Mouse (Mus musculus): ENCODE results near the gene Ncstn. TPM values are rescaled to one million over a fixed set of nuclear protein-coding genes. Genes with fewer than 3 reads are reported as not detected.

Gene Ncstn
- polyA plus RNA-seq, 1 experiment from 2014 or later, result 75.3 TPM

GRCm38 (mm10) chr1:172018336-172019311, 64.0 kb downstream of the Ncstn start:
- ATAC-seq (replicated peaks; ENCODE audit: low FRiP score) (0 out of 2 replicates have a peak, but pooled peaks have one; percentile 18), DNase-seq (ENCODE audit: low spot score) (no peak)
- no peak overlapping the region for H3K4me3 ChIP-seq (ENCODE audit: low read depth, low read length)
- H3K4me1 ChIP-seq (replicated peaks; ENCODE audit: control insufficient read depth, insufficient read depth, low read length), result peaks cover 4% of the 10 kb centered on the region; the same call in 1 of the 2 replicates
- H3K9me3 ChIP-seq (ENCODE audit: control insufficient read depth, low read length), result no peaks in the 10 kb centered on the region
- no peak overlapping the region for H3K4me2 ChIP-seq
- WGBS, result 85% methylated on average over 9 of the region's 9 CpGs
- H3K9ac ChIP-seq (ENCODE audit: low read depth, low read length), result no peak overlapping the region
- H3K36me3 ChIP-seq (ENCODE audit: control insufficient read depth, insufficient read depth, low read length), result no peaks in the 10 kb centered on the region; the same call in 1 of the 2 replicates
- H3K27ac ChIP-seq (ENCODE audit: low read depth, low read length), result no peak overlapping the region
- H3K27me3 ChIP-seq (replicated peaks; ENCODE audit: control insufficient read depth, insufficient read depth, low read length), result no peaks in the 10 kb centered on the region

DNA sequence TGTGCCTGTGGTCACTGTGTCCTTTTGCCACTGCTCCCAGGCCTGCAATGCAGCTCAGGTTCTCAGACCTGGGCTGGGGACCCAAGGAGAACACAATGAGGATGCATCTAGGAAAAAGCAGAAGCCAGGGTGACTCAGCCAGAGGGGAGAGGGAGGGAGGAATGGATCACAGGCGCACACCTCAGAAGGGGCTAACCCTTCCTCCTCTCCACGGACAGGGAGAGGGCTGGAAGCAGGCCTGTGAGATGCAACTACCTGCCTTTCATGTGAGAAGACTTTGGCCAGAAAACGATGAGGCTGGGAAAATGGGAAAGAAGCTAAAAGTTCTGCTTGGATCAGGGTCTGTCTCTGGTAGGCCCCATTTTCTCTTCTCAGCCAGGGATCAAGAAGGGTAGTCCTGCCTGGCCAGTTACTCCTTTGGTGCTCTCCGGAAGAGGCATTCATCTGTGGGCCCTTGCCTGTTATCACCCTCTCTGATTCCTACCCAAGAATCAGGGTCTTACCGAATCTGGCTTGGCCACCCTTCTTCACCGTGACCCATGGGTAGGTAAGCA, 65.0 kb downstream of the Ncstn start:
- Histone ChIP-seq H3K9ac (ENCODE audit: low read depth, low read length) (no peak overlapping the region), H3K4me1 (replicated peaks; ENCODE audit: control insufficient read depth, insufficient read depth, low read length) (peaks cover 4% of the 10 kb centered on the region; the same call in 1 of the 2 replicates), H3K4me3 (ENCODE audit: low read depth, low read length) (no peak overlapping the region), H3K9me3 (ENCODE audit: control insufficient read depth, low read length) (no peaks in the 10 kb centered on the region), H3K27me3 (replicated peaks; ENCODE audit: control insufficient read depth, insufficient read depth, low read length) (no peaks in the 10 kb centered on the region), H3K36me3 (ENCODE audit: control insufficient read depth, insufficient read depth, low read length) (no peaks in the 10 kb centered on the region; the same call in 1 of the 2 replicates), H3K4me2 (no peak overlapping the region), H3K27ac (ENCODE audit: low read depth, low read length) (no peak overlapping the region)
- ATAC-seq (replicated peaks; ENCODE audit: low FRiP score), result no peak
- 79% methylated on average over 6 of the region's 6 CpGs for WGBS
- DNase-seq (ENCODE audit: low spot score), result no peak

GRCm38 (mm10) chr1:172016660-172017516, 65.7 kb downstream of the Ncstn start:
- no peak overlapping the region for H3K9ac ChIP-seq (ENCODE audit: low read depth, low read length)
- H3K4me2 ChIP-seq, result no peak overlapping the region
- ATAC-seq (replicated peaks; ENCODE audit: low FRiP score) (no peak), DNase-seq (ENCODE audit: low spot score) (no peak)
- 61% methylated on average over 6 of the region's 6 CpGs for WGBS
- H3K27me3 ChIP-seq (replicated peaks; ENCODE audit: control insufficient read depth, insufficient read depth, low read length), result no peaks in the 10 kb centered on the region
- no peak overlapping the region for H3K4me3 ChIP-seq (ENCODE audit: low read depth, low read length)
- no peak overlapping the region for H3K27ac ChIP-seq (ENCODE audit: low read depth, low read length)
- peaks cover 4% of the 10 kb centered on the region; the same call in 1 of the 2 replicates for H3K4me1 ChIP-seq (replicated peaks; ENCODE audit: control insufficient read depth, insufficient read depth, low read length)
- H3K36me3 ChIP-seq (ENCODE audit: control insufficient read depth, insufficient read depth, low read length), result no peaks in the 10 kb centered on the region; the same call in 1 of the 2 replicates
- H3K9me3 ChIP-seq (ENCODE audit: control insufficient read depth, low read length), result no peaks in the 10 kb centered on the region

GRCm38 (mm10) chr1:172016031-172016430, 66.6 kb downstream of the Ncstn start:
- Histone ChIP-seq H3K4me2 (no peak overlapping the region), H3K9ac (ENCODE audit: low read depth, low read length) (no peak overlapping the region), H3K27ac (ENCODE audit: low read depth, low read length) (no peak overlapping the region), H3K36me3 (ENCODE audit: control insufficient read depth, insufficient read depth, low read length) (no peaks in the 10 kb centered on the region; the same call in 1 of the 2 replicates), H3K4me3 (ENCODE audit: low read depth, low read length) (no peak overlapping the region), H3K9me3 (ENCODE audit: control insufficient read depth, low read length) (no peaks in the 10 kb centered on the region), H3K27me3 (replicated peaks; ENCODE audit: control insufficient read depth, insufficient read depth, low read length) (no peaks in the 10 kb centered on the region), H3K4me1 (replicated peaks; ENCODE audit: control insufficient read depth, insufficient read depth, low read length) (peaks cover 4% of the 10 kb centered on the region; the same call in 1 of the 2 replicates)
- WGBS, result 77% methylated on average over 8 of the region's 8 CpGs
- DNase-seq (ENCODE audit: low spot score) (no peak), ATAC-seq (replicated peaks; ENCODE audit: low FRiP score) (no peak)

Other genes starting within 250 kb of the Ncstn start
- 4.3 and 4.6 TPM in 2 replicates for gene Cd84, start 243.1 kb downstream of the Ncstn start, polyA plus RNA-seq (2014; fragmentation: Nextera tagmentation; extraction: Ambion mirVana)
- 0.08 TPM in 1 of 2 replicates, not detected in the other for gene Gm10521, start 187.1 kb downstream of the Ncstn start, polyA plus RNA-seq (2014; fragmentation: Nextera tagmentation; extraction: Ambion mirVana)
- 0.17 TPM in 1 of 2 replicates, not detected in the other for gene Slamf6, start 165.3 kb downstream of the Ncstn start, polyA plus RNA-seq (2014; fragmentation: Nextera tagmentation; extraction: Ambion mirVana)
- gene Vangl2, start 54.4 kb downstream of the Ncstn start, polyA plus RNA-seq (2014; fragmentation: Nextera tagmentation; extraction: Ambion mirVana), result 5.4 and 6.2 TPM in 2 replicates
- gene Nhlh1, start 25.2 kb downstream of the Ncstn start, polyA plus RNA-seq (2014; fragmentation: Nextera tagmentation; extraction: Ambion mirVana), result 0.11 TPM in 1 of 2 replicates, not detected in the other
- gene Copa, start 266 bp downstream of the Ncstn start, polyA plus RNA-seq (2014; fragmentation: Nextera tagmentation; extraction: Ambion mirVana), result 137 and 153 TPM in 2 replicates
- 81.8 and 86.4 TPM in 2 replicates for gene Pex19, start 44.0 kb upstream of the Ncstn start, polyA plus RNA-seq (2014; fragmentation: Nextera tagmentation; extraction: Ambion mirVana)
- 89.2 and 102 TPM in 2 replicates for gene Dcaf8, start 65.3 kb upstream of the Ncstn start, polyA plus RNA-seq (2014; fragmentation: Nextera tagmentation; extraction: Ambion mirVana)
- gene Pea15a, start 124.0 kb upstream of the Ncstn start, polyA plus RNA-seq (2014; fragmentation: Nextera tagmentation; extraction: Ambion mirVana), result 43.4 and 44.8 TPM in 2 replicates
- gene Casq1, start 137.1 kb upstream of the Ncstn start, polyA plus RNA-seq (2014; fragmentation: Nextera tagmentation; extraction: Ambion mirVana), result 2.2 and 4.1 TPM in 2 replicates
- gene Atp1a4, start 175.6 kb upstream of the Ncstn start, polyA plus RNA-seq (2014; fragmentation: Nextera tagmentation; extraction: Ambion mirVana), result not detected in 2 replicates
- 32.9 and 33.9 TPM in 2 replicates for gene Igsf8, start 178.8 kb upstream of the Ncstn start, polyA plus RNA-seq (2014; fragmentation: Nextera tagmentation; extraction: Ambion mirVana)
- 0.16 and 0.22 TPM in 2 replicates for gene Atp1a2, start 215.3 kb upstream of the Ncstn start, polyA plus RNA-seq (2014; fragmentation: Nextera tagmentation; extraction: Ambion mirVana)
- 0.39 and 0.51 TPM in 2 replicates for gene Kcnj9, start 246.5 kb upstream of the Ncstn start, polyA plus RNA-seq (2014; fragmentation: Nextera tagmentation; extraction: Ambion mirVana)